Mouse (Mus musculus): Measurements from ENCODE around the gene Acsbg1.

DNA sequence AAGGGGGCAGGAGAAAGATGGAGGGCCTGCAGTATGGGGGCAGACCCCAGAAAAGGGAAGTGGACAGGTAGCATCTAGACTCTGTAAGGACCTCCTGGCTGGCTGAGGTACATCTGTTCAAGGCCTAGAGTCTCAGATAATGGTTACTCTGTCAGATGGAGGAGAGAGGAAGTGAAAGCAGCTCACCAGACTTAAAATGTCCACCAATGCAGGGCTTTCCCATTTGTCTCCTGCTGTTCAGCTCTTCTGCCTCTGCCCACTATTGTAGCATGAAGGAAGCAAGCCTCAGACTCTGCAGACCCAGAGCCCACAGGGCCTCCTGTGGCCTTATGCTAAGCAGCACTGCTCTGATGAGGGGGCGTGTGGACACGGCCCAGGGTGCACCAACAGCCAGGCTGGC, 106.6 kb downstream of the Acsbg1 start:
- TF ChIP-seq CTCF (IDR thresholded peaks at IDR 0.05; ENCODE audit: control insufficient read depth, insufficient read depth, insufficient read length) (no peak), CEBPB (IDR thresholded peaks at IDR 0.05; ENCODE audit: low read depth) (no peak)
